Mouse (Mus musculus): ENCODE measurements around the gene Cd300e. TPM values are rescaled to one million over a fixed set of nuclear protein-coding genes. Genes with fewer than 3 reads are reported as not detected.

The Cd300e gene
- polyA plus RNA-seq, 1 experiment from 2014 or later = not detected

- H3K4me1 ChIP-seq (replicated peaks; ENCODE audit: control insufficient read depth, insufficient read depth) = no peaks in the 10 kb centered on the region
- H3K4me2 ChIP-seq (replicated peaks; ENCODE audit: low read depth) = no peak overlapping the region
- no peak overlapping the region for H3K27ac ChIP-seq (replicated peaks)
- WGBS = 89% methylated on average over 5 of the region's 5 CpGs
- no peak overlapping the region for H3K9ac ChIP-seq (ENCODE audit: low read length)
- DNase-seq (ENCODE audit: low spot score) (no peak), ATAC-seq (ENCODE audit: low FRiP score, low TSS enrichment) (no peak)
- H3K36me3 ChIP-seq (ENCODE audit: control insufficient read depth, insufficient read depth, low read length) = no peaks in the 10 kb centered on the region
- H3K27me3 ChIP-seq (ENCODE audit: control insufficient read depth, insufficient read depth, low read length) = no peaks in the 10 kb centered on the region
- no peak overlapping the region for H3K4me3 ChIP-seq (ENCODE audit: low read depth, low read length)
- no peaks in the 10 kb centered on the region for H3K9me3 ChIP-seq (ENCODE audit: control insufficient read depth, low read length)
- TF ChIP-seq EP300 (optimal IDR thresholded peaks at IDR 0.05) = no peak
- no peak for TF ChIP-seq CTCF (IDR thresholded peaks at IDR 0.05; ENCODE audit: low read depth)
Measured at GRCm38 (mm10) chr11:115004070-115004469, 57.9 kb downstream of the Cd300e start.

Other genes starting within 250 kb of the Cd300e start
- gene Gprc5c, start 211.0 kb downstream of the Cd300e start, polyA plus RNA-seq (2015; fragmentation: Nextera tagmentation; extraction: Ambion mirVana) = 10.8 and 11.2 TPM in 2 replicates
- gene Cd300a, start 172.1 kb downstream of the Cd300e start, polyA plus RNA-seq (2015; fragmentation: Nextera tagmentation; extraction: Ambion mirVana) = 1.5 and 2.1 TPM in 2 replicates
- gene Cd300lb, start 127.8 kb downstream of the Cd300e start, polyA plus RNA-seq (2015; fragmentation: Nextera tagmentation; extraction: Ambion mirVana) = 0.12 TPM in 2 replicates
- gene Cd300c, start 93.0 kb downstream of the Cd300e start, polyA plus RNA-seq (2015; fragmentation: Nextera tagmentation; extraction: Ambion mirVana) = not detected in 2 replicates
- gene Cd300ld, start 72.3 kb downstream of the Cd300e start, polyA plus RNA-seq (2015; fragmentation: Nextera tagmentation; extraction: Ambion mirVana) = 0.10 and 0.17 TPM in 2 replicates
- gene Cd300c2, start 60.3 kb downstream of the Cd300e start, polyA plus RNA-seq (2015; fragmentation: Nextera tagmentation; extraction: Ambion mirVana) = 3.2 and 4.1 TPM in 2 replicates
- not detected in 2 replicates for gene Cd300ld2, start 46.0 kb downstream of the Cd300e start, polyA plus RNA-seq (2015; fragmentation: Nextera tagmentation; extraction: Ambion mirVana)
- gene Cd300ld4, start 35.2 kb downstream of the Cd300e start, polyA plus RNA-seq (2015; fragmentation: Nextera tagmentation; extraction: Ambion mirVana) = not detected in 2 replicates
- not detected in 2 replicates for gene Cd300ld5, start 24.4 kb downstream of the Cd300e start, polyA plus RNA-seq (2015; fragmentation: Nextera tagmentation; extraction: Ambion mirVana)
- not detected in 2 replicates for gene Cd300ld3, start 13.8 kb downstream of the Cd300e start, polyA plus RNA-seq (2015; fragmentation: Nextera tagmentation; extraction: Ambion mirVana)
- gene Rab37, start 29.3 kb upstream of the Cd300e start, polyA plus RNA-seq (2015; fragmentation: Nextera tagmentation; extraction: Ambion mirVana) = 1.7 TPM in 2 replicates
- gene Cd300lf, start 71.8 kb upstream of the Cd300e start, polyA plus RNA-seq (2015; fragmentation: Nextera tagmentation; extraction: Ambion mirVana) = 0.36 and 0.47 TPM in 2 replicates
- gene Slc9a3r1, start 101.2 kb upstream of the Cd300e start, polyA plus RNA-seq (2015; fragmentation: Nextera tagmentation; extraction: Ambion mirVana) = 104 and 109 TPM in 2 replicates
- gene Tmem104, start 125.3 kb upstream of the Cd300e start, polyA plus RNA-seq (2015; fragmentation: Nextera tagmentation; extraction: Ambion mirVana) = 6.3 and 8.2 TPM in 2 replicates
- 17.7 and 18.1 TPM in 2 replicates for gene Nat9, start 125.7 kb upstream of the Cd300e start, polyA plus RNA-seq (2015; fragmentation: Nextera tagmentation; extraction: Ambion mirVana)
- not detected in 2 replicates for gene Grin2c, start 205.1 kb upstream of the Cd300e start, polyA plus RNA-seq (2015; fragmentation: Nextera tagmentation; extraction: Ambion mirVana)
- gene Fdxr, start 214.9 kb upstream of the Cd300e start, polyA plus RNA-seq (2015; fragmentation: Nextera tagmentation; extraction: Ambion mirVana) = 6.7 and 7.3 TPM in 2 replicates
- 1.3 and 1.5 TPM in 2 replicates for gene Fads6, start 235.5 kb upstream of the Cd300e start, polyA plus RNA-seq (2015; fragmentation: Nextera tagmentation; extraction: Ambion mirVana)
- gene Otop2, start 245.0 kb upstream of the Cd300e start, polyA plus RNA-seq (2015; fragmentation: Nextera tagmentation; extraction: Ambion mirVana) = 4.2 and 4.7 TPM in 2 replicates

Data from stomach, postnatal 0 days (tissue).